Mouse (Mus musculus) G1E (cell line): ENCODE data around the gene Slc5a2. TPM values are rescaled to one million over a fixed set of nuclear protein-coding genes. Genes with fewer than 3 reads are reported as not detected.

ENCODE experiments used
- ATAC-seq: 2 replicates; pipeline ENCODE4 v1.8.0; 2016; ENCODE audit warnings: mild to moderate bottlenecking; ENCODE audit not compliant: insufficient number of reproducible peaks, poor library complexity, low FRiP score, severe bottlenecking; ENCODE audit errors: extremely low read depth
- DNase-seq: peaks from one replicate; pipeline ENCODE4 v3.0.0; 2012; ENCODE audit warnings: low spot score
- H3K27me3 ChIP-seq: 2 replicates; pipeline ENCODE4 v1.6.1; 2012; ENCODE audit warnings: mild to moderate bottlenecking, low read length, inconsistent platforms; ENCODE audit not compliant: insufficient read depth
- H3K36me3 ChIP-seq: replicated peaks from 2 replicates; pipeline ENCODE3; 2012; ENCODE audit warnings: mild to moderate bottlenecking, inconsistent platforms
- H3K4me1 ChIP-seq: 2 replicates; pipeline ENCODE4 v1.6.1; 2012; ENCODE audit warnings: low read depth, low read length, inconsistent platforms, mixed read lengths; ENCODE audit not compliant: insufficient read depth
- H3K4me3 ChIP-seq: 2 replicates; pipeline ENCODE4 v1.5.1; 2012; ENCODE audit warnings: low read depth, mild to moderate bottlenecking, inconsistent platforms, low read length, moderate library complexity, mixed read lengths
- H3K9me3 ChIP-seq: replicated peaks from 2 replicates; pipeline ENCODE4 v1.6.1; 2012; ENCODE audit warnings: inconsistent platforms
- CTCF ChIP-seq: IDR thresholded peaks from 2 replicates; pipeline ENCODE4 v1.5.1; 2012; ENCODE audit warnings: low read depth, low read length, inconsistent platforms, mixed read lengths
- GATA1 ChIP-seq: IDR thresholded peaks from 2 replicates; pipeline ENCODE4 v1.6.1; 2012; ENCODE audit warnings: borderline replicate concordance, low read length, inconsistent platforms, mixed read lengths
- GATA2 ChIP-seq: IDR thresholded peaks from 2 replicates; pipeline ENCODE4 v1.6.1; 2012; ENCODE audit warnings: low read depth, low read length, inconsistent platforms, borderline replicate concordance
- POLR2AphosphoS5 ChIP-seq: IDR thresholded peaks from 2 replicates; pipeline ENCODE4 v1.6.1; 2012; ENCODE audit warnings: low read depth, low read length, inconsistent platforms; ENCODE audit not compliant: insufficient replicate concordance
- TAL1 ChIP-seq: conservative IDR thresholded peaks from 2 replicates; pipeline ENCODE4 v1.6.1; 2012; ENCODE audit warnings: low read depth, low read length, inconsistent platforms, mixed read lengths
- polyA plus RNA-seq: library from polyadenylated mRNA; stranded (reverse); fragments of >175 nt; gene quantifications from 2 replicates; pipeline ENCODE4 v1.2.3, GENCODE M21; 2012
- total RNA-seq, 2 experiments: library from RNA; stranded (forward) in 1 of 2; stranded (reverse) in 1 of 2; fragments of 200-1000 nt in 1 of 2; fragments of >200 nt in 1 of 2; fragmentation: Nextera tagmentation in 1 of 2; gene quantifications; 2 replicates each; pipeline ENCODE4 v1.2.3; 2014 to 2017

Slc5a2 gene
- total and polyA plus RNA-seq, 3 experiments = 0.05 to 0.55 TPM; not detected in 1

GRCm38 (mm10) chr7:128236856-128237592 is 28.4 kb upstream of the Slc5a2 start, which contains the start of gene Armc5:
TSS of gene Armc5 (plus strand) at chr7:128237342.
- H3K9me3 ChIP-seq = no peaks in the 10 kb centered on the region
- TF ChIP-seq TAL1 (no peak), GATA2 (no peak), GATA1 (no peak), CTCF (peak; percentile 64)
- DNase-seq (peak; percentile 83), ATAC-seq (no peak)
- H3K4me3 ChIP-seq = peak within 1 kb of the TSS; percentile 85
- H3K27me3 ChIP-seq = no peaks in the 10 kb centered on the region
- H3K36me3 ChIP-seq = peaks cover 50% of the 10 kb centered on the region
- H3K4me1 ChIP-seq = peaks cover 42% of the 10 kb centered on the region

- no peak for TF ChIP-seq GATA2
- TF ChIP-seq CTCF = no peak
- no peak for TF ChIP-seq GATA1
- TF ChIP-seq TAL1 = no peak
- TF ChIP-seq POLR2AphosphoS5 = no peak
- Histone ChIP-seq H3K9me3 (no peaks in the 10 kb centered on the region), H3K36me3 (peaks cover 55% of the 10 kb centered on the region), H3K27me3 (no peaks in the 10 kb centered on the region; the same call in 1 of the 2 replicates), H3K4me3 (peak overlapping the region; percentile 85), H3K4me1 (peaks cover 44% of the 10 kb centered on the region)
- DNase-seq (no peak), ATAC-seq (no peak)
Measured at GRCm38 (mm10) chr7:128237593-128237926, 27.9 kb upstream of the Slc5a2 start.

GRCm38 (mm10) chr7:128237927-128238778 is 27.3 kb upstream of the Slc5a2 start, which contains the start of gene 9130023H24Rik:
TSS of gene 9130023H24Rik (minus strand) at chr7:128238031.
- ATAC-seq (peak; percentile 73), DNase-seq (peak; percentile 94)
- Histone ChIP-seq H3K9me3 (no peaks in the 10 kb centered on the region), H3K4me3 (peak within 1 kb of the TSS; percentile 85), H3K36me3 (peaks cover 61% of the 10 kb centered on the region), H3K27me3 (no peaks in the 10 kb centered on the region; the same call in 1 of the 2 replicates), H3K4me1 (peaks cover 44% of the 10 kb centered on the region)
- no peak for TF ChIP-seq CTCF
- TF ChIP-seq GATA1 = no peak
- no peak for TF ChIP-seq TAL1
- no peak for TF ChIP-seq GATA2
- TF ChIP-seq POLR2AphosphoS5 = no peak

- TF ChIP-seq CTCF (peak; percentile 62), POLR2AphosphoS5 (no peak), GATA2 (no peak), TAL1 (no peak), GATA1 (no peak)
- ATAC-seq (no peak), DNase-seq (no peak)
- Histone ChIP-seq H3K4me1 (peaks cover 44% of the 10 kb centered on the region), H3K4me3 (peak overlapping the region; percentile 85), H3K27me3 (no peaks in the 10 kb centered on the region; the same call in 1 of the 2 replicates), H3K36me3 (peaks cover 66% of the 10 kb centered on the region), H3K9me3 (no peaks in the 10 kb centered on the region)
Measured at GRCm38 (mm10) chr7:128238991-128239390, 26.5 kb upstream of the Slc5a2 start.

- no peak for DNase-seq
- Histone ChIP-seq H3K9me3 (no peaks in the 10 kb centered on the region), H3K36me3 (peaks cover 75% of the 10 kb centered on the region), H3K27me3 (no peaks in the 10 kb centered on the region; the same call in 1 of the 2 replicates), H3K4me1 (peaks cover 44% of the 10 kb centered on the region), H3K4me3 (no peak overlapping the region; the same call in 1 of the 2 replicates)
- ATAC-seq = no peak
- TF ChIP-seq CTCF (no peak), GATA2 (no peak), TAL1 (no peak), GATA1 (no peak), POLR2AphosphoS5 (no peak)
Measured at GRCm38 (mm10) chr7:128240131-128240784, 25.2 kb upstream of the Slc5a2 start.
